Mouse (Mus musculus): ENCODE measurements around the gene Dgkg.

Dgkg gene

DNA sequence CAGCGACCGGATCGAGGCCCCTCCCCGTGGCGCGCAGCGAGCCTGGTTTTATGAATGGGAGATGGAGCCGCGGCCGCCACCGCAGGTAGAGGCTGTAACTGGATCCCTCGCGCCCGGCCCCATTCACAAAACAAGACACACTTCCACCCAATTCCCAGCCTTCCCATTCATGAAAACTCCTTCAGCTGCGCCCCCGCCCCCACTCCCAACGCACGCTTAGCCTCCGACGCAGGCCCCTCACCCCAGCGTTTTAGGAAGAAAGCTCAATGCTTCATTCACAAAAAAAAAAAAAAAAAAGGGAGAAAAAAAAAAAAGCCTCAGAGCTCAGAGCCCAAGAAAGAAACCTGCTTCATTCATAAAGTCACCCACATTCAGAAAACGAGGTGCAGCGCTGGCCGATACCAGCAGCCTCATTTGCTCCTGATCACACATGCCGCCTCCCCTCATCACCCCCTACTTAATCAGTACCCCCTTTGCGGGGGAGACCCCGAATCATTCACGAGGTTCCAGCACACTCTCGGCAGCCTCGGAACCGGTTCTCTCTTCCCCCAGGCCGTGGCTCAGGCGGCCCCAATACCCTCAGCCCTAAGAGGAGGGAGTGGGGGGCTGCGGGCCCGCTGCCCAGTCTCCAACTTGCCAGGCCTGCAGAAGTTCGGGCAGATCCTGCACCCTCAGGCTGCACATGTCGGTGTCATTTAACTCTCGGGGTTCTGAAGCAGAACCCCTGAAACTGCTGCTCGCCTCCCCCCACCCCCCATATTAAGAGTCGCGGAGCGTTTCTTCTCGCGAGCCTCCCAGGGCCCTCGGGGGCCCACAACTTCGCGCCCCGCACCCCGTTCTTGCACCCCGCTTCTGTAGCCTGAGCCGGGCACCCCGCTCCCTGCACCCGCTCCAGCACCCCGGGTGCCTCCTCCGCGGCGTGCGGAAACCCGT, 218.3 kb downstream of the Dgkg start:
- ATAC-seq (ENCODE audit: low TSS enrichment) = peak; percentile 29

DNA sequence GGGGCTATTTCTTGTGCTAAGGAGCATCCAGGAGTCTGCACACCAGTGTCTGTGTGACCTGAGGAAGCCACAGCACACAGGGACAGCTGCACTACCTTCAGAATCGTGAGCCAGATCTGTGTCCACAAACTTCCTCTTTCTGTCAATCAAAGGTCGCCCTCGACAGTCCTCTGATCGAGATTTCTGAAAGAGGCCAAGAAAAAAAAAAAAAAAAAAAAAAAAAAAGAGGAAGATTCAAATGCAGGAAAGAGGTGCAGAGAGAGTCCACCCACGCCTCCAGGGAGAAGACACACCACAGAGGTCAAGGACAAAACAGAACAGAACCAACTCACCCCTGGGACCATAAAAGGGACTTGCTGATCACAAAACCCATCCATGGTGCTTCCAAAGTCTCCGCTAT, 220.9 kb downstream of the Dgkg start:
- no peak for ATAC-seq (ENCODE audit: low TSS enrichment)

DNA sequence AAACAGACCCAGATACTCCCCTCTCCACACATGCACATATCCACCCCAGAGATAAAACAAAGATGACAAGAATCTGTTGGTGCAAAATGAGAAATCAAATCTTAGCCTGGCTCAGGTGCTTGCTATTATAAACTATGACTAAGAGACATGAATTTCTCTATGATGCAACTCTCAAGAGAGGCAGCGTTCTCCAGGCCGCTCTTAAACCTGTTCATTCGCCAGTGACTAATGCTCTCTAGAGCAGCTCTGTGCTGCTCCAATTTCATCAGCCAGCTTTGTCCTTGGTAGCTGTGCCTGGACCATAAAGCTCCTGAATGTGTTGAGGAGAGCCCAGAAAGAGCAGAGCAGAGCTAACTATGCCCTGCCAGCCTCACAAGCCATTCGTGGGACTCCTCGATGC, 222.5 kb downstream of the Dgkg start:
- ATAC-seq (ENCODE audit: low TSS enrichment) = 0 out of 2 replicates have a peak, but pooled peaks have one; percentile 15

DNA sequence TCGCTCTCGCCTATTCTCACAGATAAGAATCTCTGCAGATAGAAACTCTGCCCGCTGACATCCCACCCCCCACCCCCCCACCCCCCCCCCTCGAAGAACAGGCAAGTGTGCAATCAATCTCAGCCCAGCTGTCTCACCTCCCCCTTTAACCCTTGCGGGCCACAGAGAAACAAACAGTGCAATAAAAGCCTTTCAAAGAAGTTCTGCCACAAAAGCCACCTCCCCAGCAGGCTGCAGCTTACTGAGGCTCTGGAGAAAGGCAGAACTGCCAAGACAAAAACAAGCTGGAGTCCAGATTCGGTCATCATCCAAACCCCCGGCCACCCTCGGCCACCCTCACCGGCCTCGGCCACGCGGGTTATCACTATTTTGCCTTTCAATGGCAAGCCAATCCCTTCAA, 223.1 kb downstream of the Dgkg start:
- no peak for ATAC-seq (ENCODE audit: low TSS enrichment)

DNA sequence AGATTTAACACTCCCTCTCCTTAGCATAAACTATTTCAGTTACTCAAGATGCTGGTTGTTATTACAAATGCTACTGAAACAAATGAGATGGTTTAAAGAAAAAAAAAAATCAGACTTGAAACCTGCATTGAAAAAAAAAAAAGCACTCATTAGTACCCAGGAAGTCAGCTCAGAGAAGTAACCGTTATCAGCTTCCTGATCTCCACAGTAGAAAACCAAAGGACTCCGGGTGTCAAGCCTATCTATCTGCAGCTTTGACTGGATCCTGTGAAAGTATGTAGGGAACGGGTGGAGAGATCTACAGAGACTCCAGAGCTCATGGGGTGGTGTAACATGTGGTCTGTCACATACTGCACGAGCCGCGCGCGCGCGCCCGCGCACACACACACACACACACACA, 225.2 kb downstream of the Dgkg start:
- no peak for ATAC-seq (ENCODE audit: low TSS enrichment)

DNA sequence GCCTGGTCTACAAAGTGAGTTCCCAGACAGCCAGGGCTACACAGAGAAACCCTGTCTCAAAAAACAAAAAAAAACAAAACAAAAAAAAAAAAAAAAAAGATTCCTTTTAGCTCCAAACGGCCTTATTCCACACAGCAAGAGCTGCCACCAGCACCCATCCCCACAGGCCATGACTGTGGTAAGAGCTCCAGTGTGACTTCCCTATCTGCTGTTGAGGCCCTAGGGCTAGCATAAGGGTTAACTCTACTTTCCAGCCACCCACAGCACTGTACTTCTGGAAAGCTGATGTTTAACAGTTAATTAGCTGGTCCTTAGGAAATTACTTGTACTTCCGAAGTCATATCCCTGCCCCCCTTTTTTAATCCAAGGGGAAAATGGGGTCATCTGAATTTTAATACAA, 225.7 kb downstream of the Dgkg start:
- ATAC-seq (ENCODE audit: low TSS enrichment) = no peak

DNA sequence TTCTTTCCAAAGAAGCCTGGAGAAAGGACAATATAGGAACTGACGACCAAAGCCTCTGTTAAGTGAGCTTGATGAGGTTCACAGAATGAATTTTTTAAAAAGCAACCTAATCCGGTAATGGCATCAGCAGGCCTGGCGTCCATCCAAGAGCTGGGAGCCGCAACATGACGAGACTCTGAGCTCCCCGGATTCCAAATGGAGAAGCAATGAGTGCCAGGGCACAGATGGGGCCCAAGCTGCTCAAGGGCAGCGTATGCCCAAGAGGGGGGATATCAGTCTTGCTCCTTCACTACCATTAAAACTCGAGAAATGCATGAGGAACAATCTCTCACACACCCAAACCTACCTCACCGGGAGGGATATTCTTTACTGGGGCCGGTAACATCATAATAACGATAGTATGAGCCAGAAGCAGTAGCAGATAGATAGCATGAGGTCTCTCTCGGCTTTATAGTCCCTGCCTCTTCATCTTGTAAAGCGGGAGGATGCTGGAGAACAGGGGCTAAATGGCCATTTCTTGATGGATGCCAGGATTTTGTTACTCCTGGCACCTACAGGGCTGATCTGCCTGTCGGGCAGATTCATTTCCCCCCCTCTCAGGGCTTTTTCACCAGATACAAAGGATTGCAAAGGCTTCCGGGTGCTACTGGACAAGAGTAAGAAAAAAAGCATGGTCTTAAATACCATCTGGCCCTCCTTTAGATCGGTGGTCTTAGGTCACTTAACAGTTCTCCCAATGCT, 226.6 kb downstream of the Dgkg start:
- peak; percentile 27; the same call in 1 of the 2 replicates for ATAC-seq (ENCODE audit: low TSS enrichment)

DNA sequence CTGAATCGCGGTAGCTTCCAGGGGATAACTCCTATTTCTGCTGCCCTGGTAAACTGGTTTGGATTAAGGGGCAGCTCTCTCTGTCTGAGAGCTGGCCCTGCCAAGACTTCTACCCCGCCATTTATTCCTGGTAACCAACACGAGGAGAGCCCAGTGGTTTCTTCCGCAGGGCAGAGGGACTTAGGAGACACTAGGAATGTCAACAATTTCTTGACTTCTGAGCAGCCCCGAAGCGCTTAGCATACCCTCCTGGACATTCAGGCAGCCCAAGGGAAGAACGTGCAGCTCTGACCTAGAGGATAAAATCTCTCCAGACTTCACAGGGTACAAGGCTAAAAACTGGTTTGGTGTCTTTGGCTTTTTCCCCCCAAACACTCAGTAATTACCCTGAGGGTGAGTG, 227.6 kb downstream of the Dgkg start:
- no peak for ATAC-seq (ENCODE audit: low TSS enrichment)

DNA sequence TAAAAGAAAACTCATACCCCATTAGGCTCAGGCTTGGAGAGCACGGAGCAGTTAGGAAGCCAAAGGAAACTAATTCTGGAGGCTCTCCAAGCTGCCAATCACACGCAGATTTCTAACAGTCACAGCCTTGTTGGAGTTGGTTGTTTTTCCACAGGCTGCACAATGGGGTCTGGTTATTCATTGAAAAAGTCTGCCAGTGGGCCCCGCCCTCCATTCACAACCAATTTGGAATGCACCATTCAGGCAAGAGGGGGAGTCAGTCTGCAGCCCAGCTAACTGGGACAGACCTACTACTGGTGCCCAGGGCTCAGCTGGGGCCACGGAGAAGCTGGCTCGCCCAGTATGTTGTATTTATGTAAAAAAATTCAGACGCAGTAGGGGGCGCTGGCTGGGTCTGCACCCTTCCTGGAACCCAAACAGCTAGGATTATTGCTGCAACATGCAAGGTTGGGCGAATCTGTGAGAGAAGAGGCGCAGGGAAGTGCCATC, 228.1 kb downstream of the Dgkg start:
- peak; percentile 86 for ATAC-seq (ENCODE audit: low TSS enrichment)

DNA sequence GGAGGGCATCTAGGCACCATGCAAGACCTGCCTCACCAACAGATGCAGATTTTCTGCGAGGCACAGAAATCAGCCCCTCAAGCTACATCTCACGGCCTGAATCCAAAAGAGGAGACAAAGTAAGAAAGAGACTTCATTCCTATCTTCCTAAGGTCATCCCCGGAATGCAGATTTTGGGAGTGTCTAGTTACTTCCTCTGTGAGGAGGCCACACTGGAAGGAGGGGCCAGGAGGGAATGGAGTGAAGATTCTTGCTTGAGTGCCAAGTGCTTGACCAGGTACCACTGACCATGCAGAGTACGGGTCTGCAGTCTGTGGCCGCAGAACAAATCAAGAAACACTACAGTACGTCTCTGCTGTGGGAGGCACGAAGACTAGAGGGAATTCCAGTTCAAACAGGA, 230.2 kb downstream of the Dgkg start:
- no peak for ATAC-seq (ENCODE audit: low TSS enrichment)

DNA sequence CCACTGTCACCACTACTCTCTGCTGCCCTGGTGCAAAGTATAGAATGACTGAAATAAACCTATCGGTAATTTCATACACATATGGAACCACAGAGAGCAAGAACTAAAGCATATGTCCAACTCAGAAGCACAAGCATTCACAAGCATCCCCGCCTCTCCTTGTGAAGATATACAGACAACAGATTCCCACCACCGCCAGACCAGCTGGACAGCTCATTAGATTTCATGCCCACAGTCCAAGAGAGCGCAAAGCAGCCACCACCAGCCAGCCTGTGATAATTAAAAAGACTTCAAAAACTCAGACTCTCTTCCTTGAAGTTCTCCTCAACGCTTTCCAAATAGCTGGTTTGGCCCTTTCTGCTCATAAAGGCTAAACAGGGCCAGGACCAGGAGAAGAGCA, 234.8 kb downstream of the Dgkg start:
- peak; percentile 15; the same call in 1 of the 2 replicates for ATAC-seq (ENCODE audit: low TSS enrichment)

All from frontal cortex, adult (tissue).